Mouse (Mus musculus) CD8-positive naive resting alpha-beta T cell, adult 2 months (primary cell): ENCODE measurements around the gene Brsk1.

ENCODE experiments used
- DNase-seq, 2 experiments: peaks; one replicate each; pipeline ENCODE4 v3.0.0; 2022; ENCODE audit warnings: low read depth in 2 of 2, low spot score in 2 of 2

Brsk1 gene

GRCm38 (mm10) chr7:4739041-4739543 lies 48.7 kb downstream of the Brsk1 start:
- DNase-seq = no peak

- DNase-seq = peak; percentile 94
These were observed 49.3 kb downstream of the Brsk1 start, which contains the start of gene Kmt5c for GRCm38 (mm10) chr7:4739544-4740275. Kmt5c (plus strand) TSS chr7:4740115.

- DNase-seq = no peak
These were observed 49.9 kb downstream of the Brsk1 start for GRCm38 (mm10) chr7:4740309-4740727.

- no peak for DNase-seq
These were observed 50.7 kb downstream of the Brsk1 start for GRCm38 (mm10) chr7:4741151-4741550.

- DNase-seq = no peak
These were observed 51.5 kb downstream of the Brsk1 start for GRCm38 (mm10) chr7:4741672-4742481.

GRCm38 (mm10) chr7:4742482-4742819 lies 52.0 kb downstream of the Brsk1 start:
- DNase-seq = no peak

GRCm38 (mm10) chr7:4743354-4743753 lies 53.0 kb downstream of the Brsk1 start:
- no peak for DNase-seq

GRCm38 (mm10) chr7:4744886-4745285 lies 54.5 kb downstream of the Brsk1 start:
- no peak for DNase-seq

GRCm38 (mm10) chr7:4746326-4746980 lies 56.0 kb downstream of the Brsk1 start:
- DNase-seq = no peak

GRCm38 (mm10) chr7:4747156-4747899 lies 56.9 kb downstream of the Brsk1 start:
- DNase-seq = no peak

GRCm38 (mm10) chr7:4748321-4748720 lies 57.9 kb downstream of the Brsk1 start:
- no peak for DNase-seq

GRCm38 (mm10) chr7:4749169-4749568 lies 58.8 kb downstream of the Brsk1 start:
- DNase-seq = no peak

- DNase-seq = no peak
These were observed 61.8 kb downstream of the Brsk1 start for GRCm38 (mm10) chr7:4751971-4752820.

- DNase-seq = peak; percentile 35 to 54
These were observed 62.6 kb downstream of the Brsk1 start, which contains the start of gene Cox6b2 for GRCm38 (mm10) chr7:4752821-4753570. Cox6b2 (minus strand) TSS chr7:4753094.

- no peak for DNase-seq
These were observed 69.3 kb downstream of the Brsk1 start for GRCm38 (mm10) chr7:4759670-4760069.

- no peak for DNase-seq
These were observed 74.7 kb downstream of the Brsk1 start for GRCm38 (mm10) chr7:4764946-4765710.
